Mouse (Mus musculus) lung, embryonic 14.5 days (tissue): ENCODE results near the gene Lin28a. TPM values are rescaled to one million over a fixed set of nuclear protein-coding genes. Genes with fewer than 3 reads are reported as not detected.
A peak's percentile ranks its signal among the peaks of the same experiment; 100 is the strongest.

ENCODE experiments used
- ATAC-seq: fragments of 200-750 bp; cut with Nextera tagmentation; 2 replicates; pipeline ENCODE4 v1.8.0; 2017; ENCODE audit warnings: mild to moderate bottlenecking, moderate TSS enrichment, moderate library complexity; ENCODE audit not compliant: insufficient read depth
- DNase-seq: peaks from one replicate; pipeline ENCODE4 v3.0.0-alpha.2; 2015
- H3K27ac ChIP-seq: fragments of 300-500 bp; sonication (generic); 2 replicates; pipeline ENCODE4 v1.5.1; 2014; ENCODE audit warnings: low read depth, mild to moderate bottlenecking, moderate library complexity
- H3K27me3 ChIP-seq: fragments of 300-500 bp; sonication (generic); 2 replicates; pipeline ENCODE4 v1.6.1; 2014; ENCODE audit warnings: low read length, control low read depth; ENCODE audit not compliant: insufficient read depth
- H3K36me3 ChIP-seq: fragments of 300-500 bp; sonication (generic); 2 replicates; pipeline ENCODE4 v1.6.1; 2014; ENCODE audit warnings: control low read depth; ENCODE audit not compliant: insufficient read depth
- H3K4me1 ChIP-seq: fragments of 300-500 bp; sonication (generic); 2 replicates; pipeline ENCODE4 v1.6.1; 2014; ENCODE audit warnings: antibody characterized with exemption, control low read depth; ENCODE audit not compliant: insufficient read depth
- H3K4me2 ChIP-seq: fragments of 300-500 bp; sonication (generic); 2 replicates; pipeline ENCODE4 v1.6.1; 2014; ENCODE audit warnings: mild to moderate bottlenecking
- H3K4me3 ChIP-seq: fragments of 300-500 bp; sonication (generic); 2 replicates; pipeline ENCODE4 v1.5.1; 2014; ENCODE audit warnings: low read depth, low read length
- H3K9ac ChIP-seq: fragments of 300-500 bp; sonication (generic); 2 replicates; pipeline ENCODE4 v1.6.1; 2014
- H3K9me3 ChIP-seq: fragments of 300-500 bp; sonication (generic); 2 replicates; pipeline ENCODE4 v1.6.1; 2016; ENCODE audit warnings: low read depth, low read length, control low read depth
- CTCF ChIP-seq: IDR thresholded peaks from 2 replicates; pipeline ENCODE4 v1.5.1; 2016; ENCODE audit warnings: antibody characterized with exemption, low read depth
- WGBS: fragments of 180-500 bp; shearing (Covaris S2); extraction: QIAGEN DNeasy Blood & Tissue Kit; methylation state at CpG from one replicate; pipeline ENCODE4 v1.1.7; 2014; 5-methylcytosine and 5-hydroxymethylcytosine counted together
- polyA plus RNA-seq: library from polyadenylated mRNA; unstranded; fragments of >200 nt; fragmentation: Nextera tagmentation; extraction: Ambion mirVana; gene quantifications from 2 replicates; pipeline ENCODE4 v1.2.1, GENCODE M21; 2014

Gene Lin28a
- polyA plus RNA-seq, 1 experiment from 2014 or later, result not detected

DNA sequence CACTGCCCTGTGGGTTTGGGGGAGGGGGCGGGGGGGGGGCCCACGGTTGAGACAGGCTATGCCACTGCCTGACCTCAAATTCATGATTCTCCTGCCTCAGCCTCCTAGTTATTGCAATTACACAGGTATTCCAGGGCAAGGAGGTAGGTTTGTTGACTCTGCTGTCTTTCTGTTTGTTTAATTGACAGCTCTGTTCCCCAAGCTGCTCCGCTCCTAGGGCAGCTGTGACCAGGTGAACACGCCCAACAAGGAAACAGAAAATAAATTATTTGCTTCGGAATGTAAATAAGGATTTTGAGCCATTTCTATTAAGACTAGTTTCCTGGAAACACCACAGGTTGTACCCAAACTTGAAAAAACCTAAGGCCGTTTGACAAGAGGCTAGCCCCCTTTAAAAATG lies 8.9 kb downstream of the Lin28a start:
- Histone ChIP-seq H3K4me3 (no peak overlapping the region), H3K9me3 (no peaks in the 10 kb centered on the region), H3K27ac (no peak overlapping the region), H3K27me3 (0 out of 2 replicates have a peak, but pooled peaks cover 3% of the 10 kb centered on the region), H3K9ac (no peak overlapping the region), H3K4me2 (no peak overlapping the region), H3K4me1 (no peaks in the 10 kb centered on the region), H3K36me3 (no peaks in the 10 kb centered on the region)
- no peak for TF ChIP-seq CTCF
- WGBS, result 49% methylated on average over 6 of the region's 6 CpGs
- ATAC-seq, result no peak
- DNase-seq, result no peak

DNA sequence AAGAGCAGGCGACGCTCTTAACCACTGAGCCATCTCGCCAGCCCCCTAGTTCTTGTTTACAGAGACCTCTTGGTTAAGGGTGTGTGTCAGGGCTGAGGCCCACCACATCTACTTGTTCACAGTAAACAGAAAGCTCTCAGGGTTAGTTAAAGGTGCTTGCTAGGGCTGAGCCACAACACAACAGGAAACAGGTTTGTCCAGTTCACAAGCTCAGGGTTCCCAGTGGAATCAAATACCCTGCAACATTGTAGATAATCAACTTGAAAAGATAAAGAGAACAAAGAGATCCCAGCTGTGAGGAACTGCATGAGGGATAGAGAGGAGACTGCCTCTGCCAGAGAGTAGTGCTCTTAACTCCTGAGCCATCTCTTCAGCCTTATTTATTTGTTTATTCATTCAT lies 11.8 kb downstream of the Lin28a start:
- Histone ChIP-seq H3K27me3 (no peaks in the 10 kb centered on the region), H3K9ac (no peak overlapping the region), H3K4me1 (no peaks in the 10 kb centered on the region), H3K27ac (no peak overlapping the region), H3K36me3 (no peaks in the 10 kb centered on the region), H3K4me3 (no peak overlapping the region), H3K4me2 (no peak overlapping the region), H3K9me3 (no peaks in the 10 kb centered on the region)
- WGBS, result 68% methylated on average over 3 of the region's 3 CpGs
- TF ChIP-seq CTCF, result no peak
- DNase-seq (no peak), ATAC-seq (no peak)

DNA sequence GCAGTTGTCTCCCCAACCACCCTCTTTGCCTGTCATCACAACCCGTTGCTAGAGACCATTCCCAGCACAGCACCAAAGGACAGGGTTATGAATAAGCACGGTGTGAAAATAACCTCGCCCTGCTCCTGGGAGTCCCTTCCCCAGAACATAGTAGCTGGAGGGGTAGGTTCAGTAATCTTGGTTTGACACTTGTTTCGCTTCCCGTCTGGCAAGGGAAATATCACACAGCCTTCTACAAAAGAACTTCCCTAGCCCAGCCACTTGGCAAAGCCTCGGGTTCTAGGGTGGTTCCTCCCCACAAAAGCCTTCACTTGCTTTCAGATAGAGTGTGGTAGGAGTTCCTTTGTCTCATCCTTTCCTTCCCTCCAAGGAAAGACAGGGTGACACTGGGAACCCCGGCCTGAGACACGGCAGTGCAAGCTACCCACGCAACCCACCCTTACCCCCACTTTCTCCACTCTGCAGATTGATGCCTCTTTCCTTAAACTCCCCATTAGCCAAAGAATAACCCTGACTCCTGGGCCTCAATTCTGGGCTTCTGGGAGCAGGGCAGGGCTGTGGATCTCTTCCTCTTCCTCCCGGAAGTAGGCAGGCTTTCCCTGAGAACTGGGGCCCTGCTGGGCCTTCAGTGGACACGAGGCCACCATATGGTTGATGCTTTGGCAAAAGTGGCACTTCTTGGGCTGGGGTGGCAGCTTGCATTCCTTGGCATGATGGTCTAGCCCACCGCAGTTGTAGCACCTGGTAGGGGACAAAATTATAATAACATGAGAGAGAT lies 12.9 kb downstream of the Lin28a start:
- Histone ChIP-seq H3K27ac (no peak overlapping the region), H3K4me1 (no peaks in the 10 kb centered on the region), H3K9me3 (no peaks in the 10 kb centered on the region), H3K4me2 (no peak overlapping the region), H3K27me3 (no peaks in the 10 kb centered on the region), H3K4me3 (no peak overlapping the region), H3K9ac (no peak overlapping the region; the same call in 1 of the 2 replicates), H3K36me3 (no peaks in the 10 kb centered on the region)
- WGBS, result 78% methylated on average over 12 of the region's 12 CpGs
- no peak for ATAC-seq
- DNase-seq, result no peak
- no peak for TF ChIP-seq CTCF

DNA sequence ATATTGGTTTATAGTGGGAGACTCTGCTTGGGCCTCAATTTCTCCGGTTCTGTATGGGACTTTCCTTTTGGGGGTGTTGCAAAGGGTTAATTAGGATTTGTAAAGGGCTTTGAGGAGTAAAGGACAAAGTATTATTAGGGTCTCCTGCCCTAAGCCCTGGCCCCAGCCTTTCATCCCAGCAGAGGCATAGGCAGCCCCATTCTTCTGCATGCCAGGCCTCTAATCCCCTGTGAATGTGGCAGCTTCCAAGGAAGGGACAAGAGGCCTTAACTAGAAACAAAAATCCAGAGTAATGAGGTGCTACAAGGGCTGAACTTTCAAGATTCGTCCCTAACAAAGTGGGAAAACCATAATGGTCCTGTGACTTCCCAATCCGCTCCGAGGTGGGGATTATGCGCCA lies 15.7 kb downstream of the Lin28a start:
- 56% methylated on average over 5 of the region's 5 CpGs for WGBS
- Histone ChIP-seq H3K9ac (no peak overlapping the region), H3K9me3 (no peaks in the 10 kb centered on the region), H3K4me2 (no peak overlapping the region), H3K27ac (no peak overlapping the region), H3K4me3 (no peak overlapping the region), H3K27me3 (no peaks in the 10 kb centered on the region), H3K4me1 (no peaks in the 10 kb centered on the region), H3K36me3 (peaks cover 2% of the 10 kb centered on the region; the same call in 1 of the 2 replicates)
- DNase-seq, result no peak
- no peak for TF ChIP-seq CTCF
- ATAC-seq, result no peak

DNA sequence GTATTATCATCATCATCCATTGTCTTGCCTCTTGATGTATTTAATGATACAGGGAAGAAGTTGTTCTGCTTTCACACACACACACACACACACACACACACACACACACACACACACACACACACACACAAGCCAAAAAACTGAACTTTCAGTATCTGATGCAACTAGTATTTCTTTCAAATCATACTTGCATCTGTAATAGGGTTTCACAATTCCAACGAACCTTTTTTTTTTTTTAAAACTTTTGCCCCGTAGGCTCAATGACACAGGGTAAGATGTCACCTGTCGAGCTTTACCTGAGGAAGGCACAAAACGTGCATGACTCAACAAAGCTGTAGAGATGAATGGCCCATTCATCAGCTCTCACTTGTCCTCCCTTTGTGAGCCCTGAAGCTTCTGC lies 16.4 kb downstream of the Lin28a start:
- H3K9ac ChIP-seq, result no peak overlapping the region
- H3K4me3 ChIP-seq, result no peak overlapping the region
- H3K4me2 ChIP-seq, result no peak overlapping the region
- 50% methylated on average over 4 of the region's 4 CpGs for WGBS
- H3K4me1 ChIP-seq, result no peaks in the 10 kb centered on the region
- no peaks in the 10 kb centered on the region for H3K27me3 ChIP-seq
- peaks cover 6% of the 10 kb centered on the region; the same call in 1 of the 2 replicates for H3K36me3 ChIP-seq
- no peaks in the 10 kb centered on the region for H3K9me3 ChIP-seq
- no peak for TF ChIP-seq CTCF
- DNase-seq (no peak), ATAC-seq (no peak)
- H3K27ac ChIP-seq, result no peak overlapping the region

DNA sequence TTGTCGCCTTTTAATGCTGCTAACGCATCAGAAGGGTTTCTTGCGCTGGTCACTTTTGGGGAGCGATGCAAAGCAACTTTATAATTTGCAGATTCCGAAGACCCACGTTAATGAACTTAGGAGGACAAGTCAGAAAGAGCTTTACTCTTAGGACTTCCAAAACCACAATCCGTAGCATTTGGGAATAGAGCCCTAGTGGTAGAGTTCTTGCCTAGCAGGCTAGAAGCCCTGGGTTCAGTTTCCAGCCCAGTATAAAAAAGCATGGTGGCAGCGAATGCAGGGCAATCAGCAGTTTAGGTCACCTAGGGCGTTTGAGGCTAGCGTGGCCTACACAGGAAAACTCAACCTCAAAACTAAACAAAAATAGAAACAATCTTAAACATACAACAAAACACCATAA lies 16.9 kb downstream of the Lin28a start:
- 49% methylated on average over 10 of the region's 10 CpGs for whole genome bisulfite sequencing
- ATAC-seq (no peak), DNase-seq (no peak)
- no peak overlapping the region for H3K4me3 ChIP-seq
- H3K9me3 ChIP-seq, result no peaks in the 10 kb centered on the region
- H3K4me2 ChIP-seq, result peak overlapping the region; percentile 88; the same call in 1 of the 2 replicates
- H3K4me1 ChIP-seq, result no peaks in the 10 kb centered on the region
- H3K36me3 ChIP-seq, result peaks cover 10% of the 10 kb centered on the region
- TF ChIP-seq CTCF, result no peak
- no peaks in the 10 kb centered on the region for H3K27me3 ChIP-seq
- no peak overlapping the region for H3K9ac ChIP-seq
- H3K27ac ChIP-seq, result no peak overlapping the region

DNA sequence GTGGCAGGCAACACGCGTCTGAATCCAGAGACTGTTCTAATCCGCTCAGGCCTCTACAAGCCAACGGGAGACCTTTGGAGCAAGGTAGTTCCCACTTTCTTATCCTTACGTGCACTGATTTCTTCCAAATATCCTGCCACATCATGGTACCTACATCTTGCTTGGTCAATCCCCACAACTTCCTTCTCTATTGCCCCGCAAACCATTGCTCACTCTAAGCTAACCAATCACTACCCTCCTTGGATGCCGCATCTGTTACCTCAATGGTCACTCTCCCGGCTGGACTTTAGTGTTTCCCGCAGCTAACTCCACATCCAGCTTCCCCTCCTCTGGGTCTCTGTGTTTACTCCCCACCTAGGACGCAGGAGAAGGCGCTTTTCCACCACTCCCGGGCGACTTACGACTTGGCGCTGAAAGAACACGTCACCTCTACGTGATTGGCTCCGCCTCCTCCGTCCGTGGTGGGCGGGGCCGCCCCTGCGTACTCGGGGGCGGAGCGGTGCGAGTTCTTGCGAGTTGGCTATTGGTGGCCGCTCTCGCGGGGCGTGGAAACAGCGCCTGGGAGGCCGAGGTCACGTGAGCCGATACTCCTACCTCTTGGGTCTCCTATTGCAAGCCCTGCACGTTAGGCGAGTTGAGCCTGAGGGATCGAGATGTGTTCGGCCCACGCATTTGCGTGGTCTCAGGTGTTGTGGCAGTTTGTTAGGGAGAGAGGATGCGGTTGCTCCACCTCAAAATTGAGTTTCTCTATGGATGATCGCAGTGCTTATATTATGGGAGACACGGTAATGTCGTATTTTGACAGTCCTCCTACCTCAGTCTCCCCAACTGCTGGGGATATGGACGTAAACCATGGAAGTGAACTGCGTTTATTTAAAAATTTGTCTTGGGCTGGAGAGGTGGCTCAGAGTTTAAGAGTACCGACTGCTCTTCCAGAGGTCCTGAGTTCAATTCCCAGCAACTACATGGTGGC lies 17.9 kb downstream of the Lin28a start, which contains the start of gene Dhdds:
TSS of gene Dhdds (minus strand) at position 453 of the 973 bp plus-strand sequence.
- ATAC-seq, result peak; percentile 99
- Histone ChIP-seq H3K9ac (peak within 1 kb of the TSS; percentile 73), H3K4me2 (peak within 1 kb of the TSS; percentile 88), H3K27me3 (no peaks in the 10 kb centered on the region), H3K36me3 (peaks cover 18% of the 10 kb centered on the region), H3K4me3 (peak within 1 kb of the TSS; percentile 77), H3K27ac (0 out of 2 replicates have a peak within 1 kb of the TSS, but pooled peaks have one; percentile 15), H3K4me1 (no peaks in the 10 kb centered on the region), H3K9me3 (no peaks in the 10 kb centered on the region)
- under 1% methylated on average over 49 of the region's 49 CpGs for WGBS
- peak; percentile 100 for DNase-seq
- no peak for TF ChIP-seq CTCF
